Mouse (Mus musculus): ENCODE data around the gene Adpgk.
"Not testable (repeated sequence)": the region's sequence is repeated elsewhere in the genome, so short reads cannot be mapped to it uniquely, and the experiment has no call there.

DNA sequence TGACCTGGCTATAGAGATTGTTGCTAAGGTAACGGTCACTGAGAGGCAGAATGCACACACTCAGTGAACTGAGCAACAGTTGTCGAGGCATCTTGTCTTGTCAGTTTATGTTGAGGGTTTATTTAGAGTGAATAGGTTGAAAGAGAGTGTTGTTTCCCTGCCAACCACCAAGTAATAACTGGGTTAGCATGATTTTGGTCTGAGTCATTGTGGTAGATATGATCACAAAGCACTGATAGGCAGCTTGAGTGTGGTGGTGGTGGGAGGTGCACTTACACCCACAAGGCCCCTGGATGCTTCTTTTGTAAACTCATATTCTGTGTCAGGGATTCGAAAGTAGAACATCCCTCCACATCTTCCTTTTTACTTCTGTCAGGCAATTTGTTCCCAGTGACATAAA lies 69.1 kb downstream of the Adpgk start:
- not testable (repeated sequence) for TF ChIP-seq USF1 (IDR thresholded peaks at IDR 0.05; ENCODE audit: low read depth, low read length); E2F4 (IDR thresholded peaks at IDR 0.05; ENCODE audit: borderline replicate concordance, low read depth, low read length); EP300 (IDR thresholded peaks at IDR 0.05; ENCODE audit: low read depth in 1 of 2, low read length in 2 of 2); TCF12 (IDR thresholded peaks at IDR 0.05; ENCODE audit: low read depth, low read length); CHD2 (IDR thresholded peaks at IDR 0.05; ENCODE audit: low read length); TAL1 (IDR thresholded peaks at IDR 0.05; ENCODE audit: low read length); NRF1 (IDR thresholded peaks at IDR 0.05; ENCODE audit: insufficient read depth, low read depth, low read length, poor library complexity, severe bottlenecking); ZC3H11A (IDR thresholded peaks at IDR 0.05; ENCODE audit: low read depth, low read length); MYB (IDR thresholded peaks at IDR 0.05; ENCODE audit: low read depth, low read length)
